Mouse (Mus musculus) neural tube, embryonic 14.5 days (tissue): ENCODE results near the gene Hdgfl1. TPM values are rescaled to one million over a fixed set of nuclear protein-coding genes. Genes with fewer than 3 reads are reported as not detected.

ENCODE experiments used
- ATAC-seq: fragments of 200-750 bp; cut with Nextera tagmentation; 2 replicates; pipeline ENCODE4 v1.8.0; 2017; ENCODE audit warnings: low read depth, mild to moderate bottlenecking, moderate TSS enrichment, moderate library complexity
- H3K27ac ChIP-seq: fragments of 300-500 bp; sonication (generic); 2 replicates; pipeline ENCODE4 v1.5.1; 2014; ENCODE audit warnings: low read depth, mild to moderate bottlenecking, control low read depth, low read length, moderate library complexity, mixed read lengths
- H3K27me3 ChIP-seq: fragments of 300-500 bp; sonication (generic); 2 replicates; pipeline ENCODE4 v1.6.1; 2014; ENCODE audit warnings: low read length; ENCODE audit not compliant: control insufficient read depth, insufficient read depth
- H3K36me3 ChIP-seq: fragments of 300-500 bp; sonication (generic); 2 replicates; pipeline ENCODE4 v1.6.1; 2014; ENCODE audit warnings: low read length, mixed read lengths; ENCODE audit not compliant: control insufficient read depth, insufficient read depth
- H3K4me1 ChIP-seq: fragments of 300-500 bp; sonication (generic); 2 replicates; pipeline ENCODE4 v1.6.1; 2014; ENCODE audit warnings: low read length; ENCODE audit not compliant: control insufficient read depth, insufficient read depth
- H3K4me2 ChIP-seq: fragments of 300-500 bp; sonication (generic); 2 replicates; pipeline ENCODE4 v1.6.1; 2014; ENCODE audit warnings: mild to moderate bottlenecking, low read depth, low read length, control low read depth
- H3K4me3 ChIP-seq: fragments of 300-500 bp; sonication (generic); 2 replicates; pipeline ENCODE4 v1.5.1; 2014; ENCODE audit warnings: low read depth, low read length, control low read depth, mixed read lengths
- H3K9ac ChIP-seq: fragments of 300-500 bp; sonication (generic); replicated peaks from 2 replicates; pipeline ENCODE4 v1.6.1; 2014; ENCODE audit warnings: low read depth, mild to moderate bottlenecking, control low read depth, low read length, mixed read lengths
- H3K9me3 ChIP-seq: fragments of 300-500 bp; sonication (generic); 2 replicates; pipeline ENCODE4 v1.6.1; 2016; ENCODE audit warnings: low read length; ENCODE audit not compliant: control insufficient read depth
- WGBS: fragments of 180-500 bp; shearing (Covaris S2); extraction: QIAGEN DNeasy Blood & Tissue Kit; methylation state at CpG from one replicate; pipeline ENCODE4 v1.1.7; 2014; 5-methylcytosine and 5-hydroxymethylcytosine counted together
- polyA plus RNA-seq: library from polyadenylated mRNA; unstranded; fragments of >200 nt; fragmentation: Nextera tagmentation; extraction: Ambion mirVana; gene quantifications from 2 replicates; pipeline ENCODE4 v1.2.1, GENCODE M21; 2014

Hdgfl1 gene
- polyA plus RNA-seq, result not detected in 2 replicates

DNA sequence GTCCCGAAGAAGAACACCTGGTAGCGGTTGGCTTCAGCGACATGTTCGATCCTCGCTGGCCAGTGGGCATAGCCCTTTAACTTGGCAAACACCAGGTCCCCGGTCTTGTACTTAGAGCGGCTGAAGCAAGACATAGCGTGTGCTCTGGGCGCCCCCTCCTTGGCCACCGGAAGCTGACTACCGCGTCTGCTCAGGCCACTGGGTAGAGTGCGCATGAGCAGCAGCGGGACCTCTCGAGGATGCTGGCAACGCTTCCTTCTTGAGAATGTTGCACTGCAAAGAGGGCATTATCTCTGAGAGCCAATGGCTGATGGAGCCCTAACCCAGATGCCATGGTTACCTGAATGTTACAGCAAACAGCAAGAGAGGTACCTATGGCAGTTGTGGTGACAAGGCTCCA lies at the start of gene Hdgfl1:
Hdgfl1 (minus strand) TSS at position 211 of the 400 bp plus-strand sequence.
- no peaks in the 10 kb centered on the region for H3K9me3 ChIP-seq
- ATAC-seq, result no peak
- no peak within 1 kb of the TSS for H3K27ac ChIP-seq
- 96% methylated on average over 16 of the region's 16 CpGs for WGBS
- no peak within 1 kb of the TSS for H3K4me3 ChIP-seq
- no peaks in the 10 kb centered on the region for H3K36me3 ChIP-seq
- H3K9ac ChIP-seq, result no peak within 1 kb of the TSS
- H3K4me2 ChIP-seq, result no peak within 1 kb of the TSS
- H3K4me1 ChIP-seq, result no peaks in the 10 kb centered on the region
- H3K27me3 ChIP-seq, result no peaks in the 10 kb centered on the region

DNA sequence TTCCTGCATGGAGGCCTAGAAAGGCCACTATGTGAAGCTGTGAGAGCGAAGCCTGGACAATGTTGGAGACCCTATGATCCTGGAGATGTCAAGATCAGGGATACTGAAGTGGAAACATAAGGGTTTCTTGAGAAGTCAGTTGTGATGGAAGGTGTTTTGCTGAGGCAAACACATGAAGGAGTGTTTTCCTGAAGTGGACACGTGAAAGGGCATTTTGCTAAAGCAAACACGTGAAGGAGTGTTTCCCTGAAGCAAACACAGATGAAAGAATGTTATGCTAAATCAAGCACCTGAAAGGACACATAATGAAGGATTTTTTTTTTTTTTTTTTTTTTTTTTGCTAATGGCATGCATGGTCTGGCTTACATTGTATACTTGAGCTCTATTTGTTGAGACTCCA lies 25.5 kb upstream of the Hdgfl1 start:
- Histone ChIP-seq H3K4me3 (no peak overlapping the region), H3K9me3 (no peaks in the 10 kb centered on the region), H3K4me1 (no peaks in the 10 kb centered on the region), H3K27ac (no peak overlapping the region), H3K36me3 (no peaks in the 10 kb centered on the region), H3K4me2 (no peak overlapping the region), H3K9ac (no peak overlapping the region), H3K27me3 (no peaks in the 10 kb centered on the region)
- no peak for ATAC-seq
- 87% methylated on average over 3 of the region's 3 CpGs for WGBS

DNA sequence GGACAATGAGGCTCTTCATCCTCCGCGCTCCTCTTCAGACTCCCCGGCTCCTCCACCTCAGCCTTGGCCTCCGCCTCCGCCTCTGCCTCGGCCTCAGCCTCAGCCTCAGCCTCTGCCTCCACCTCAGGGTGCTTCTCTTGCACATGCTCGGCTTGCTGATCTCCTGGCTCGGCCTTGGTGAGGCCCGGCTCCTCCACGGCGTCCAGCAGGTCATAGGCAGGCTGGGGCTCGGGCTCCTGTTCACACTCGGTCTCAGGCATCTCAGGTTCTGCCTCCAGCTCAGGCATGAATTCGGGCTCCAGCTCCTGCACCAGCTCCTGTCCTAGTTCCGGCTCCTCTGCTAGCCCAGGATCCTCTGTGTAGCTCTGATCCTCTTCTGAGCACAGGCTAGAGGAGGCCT lies 541 bp downstream of the Hdgfl1 start:
- WGBS, result 96% methylated on average over 15 of the region's 15 CpGs
- H3K9ac ChIP-seq, result no peak overlapping the region
- H3K4me3 ChIP-seq, result no peak overlapping the region
- H3K36me3 ChIP-seq, result no peaks in the 10 kb centered on the region
- H3K9me3 ChIP-seq, result no peaks in the 10 kb centered on the region
- no peak overlapping the region for H3K27ac ChIP-seq
- no peaks in the 10 kb centered on the region for H3K27me3 ChIP-seq
- no peak overlapping the region for H3K4me2 ChIP-seq
- H3K4me1 ChIP-seq, result no peaks in the 10 kb centered on the region
- ATAC-seq, result no peak

DNA sequence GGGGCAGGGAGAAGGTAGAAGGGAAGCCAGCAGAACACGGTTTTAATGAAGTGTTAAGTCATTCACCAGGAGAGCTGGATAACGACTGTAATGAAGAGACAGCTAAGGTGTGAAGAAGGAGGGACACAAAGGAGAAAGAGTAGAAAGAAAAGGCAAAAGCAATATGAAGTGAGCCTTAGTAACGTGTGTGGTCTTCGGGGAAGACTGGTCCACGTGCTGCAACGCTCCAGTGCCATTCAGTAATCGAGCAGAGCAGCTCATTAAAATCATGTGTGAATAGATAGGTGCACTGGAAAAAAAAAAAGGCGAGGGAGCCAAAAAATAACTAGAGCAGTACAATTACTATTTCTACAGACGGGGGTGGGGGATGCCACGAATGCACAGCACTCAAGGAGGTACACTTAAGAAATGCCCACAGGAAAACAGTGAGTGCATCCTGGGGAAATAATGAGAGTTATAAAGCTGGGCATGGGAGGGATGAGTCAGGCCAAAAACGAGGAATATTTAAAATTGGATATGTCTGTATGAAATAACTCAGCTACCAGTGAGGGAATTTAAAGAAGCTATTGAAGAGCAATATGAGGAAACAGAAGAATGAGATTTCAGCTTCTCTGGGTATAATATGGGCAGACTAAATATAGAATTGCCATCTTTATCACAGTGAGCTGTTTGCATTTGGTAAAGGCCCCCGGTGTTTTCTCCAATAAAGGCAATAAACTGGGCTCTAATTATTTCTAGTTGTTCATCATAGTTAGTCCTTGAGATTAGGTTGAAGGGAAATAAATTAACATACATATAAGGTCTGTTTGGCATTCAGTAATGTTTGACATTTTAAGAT lies 7.8 kb downstream of the Hdgfl1 start:
- ATAC-seq, result peak; percentile 61
- 42% methylated on average over 12 of the region's 12 CpGs for WGBS
- H3K4me2 ChIP-seq, result no peak overlapping the region
- no peaks in the 10 kb centered on the region for H3K27me3 ChIP-seq
- no peak overlapping the region for H3K9ac ChIP-seq
- no peaks in the 10 kb centered on the region for H3K9me3 ChIP-seq
- no peaks in the 10 kb centered on the region for H3K4me1 ChIP-seq
- H3K4me3 ChIP-seq, result no peak overlapping the region
- H3K27ac ChIP-seq, result no peak overlapping the region
- H3K36me3 ChIP-seq, result no peaks in the 10 kb centered on the region

DNA sequence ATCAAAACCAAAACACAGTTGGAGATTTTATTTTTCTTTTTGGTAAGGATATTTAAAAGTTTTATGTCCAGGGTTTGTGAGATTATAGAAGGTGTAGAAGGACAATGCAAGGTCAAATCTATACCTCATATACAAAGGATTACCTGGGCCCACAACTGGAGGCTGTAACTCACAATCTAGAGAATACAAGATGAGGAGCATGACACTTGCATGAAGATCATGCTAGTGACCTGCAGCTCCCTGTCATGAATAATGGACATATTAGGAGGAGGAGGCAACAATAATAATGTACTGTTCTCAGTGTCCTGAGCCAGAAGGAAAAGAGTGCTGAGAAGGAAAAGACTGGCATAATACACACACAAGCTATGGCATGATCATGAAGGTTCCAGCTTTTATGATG lies 17.1 kb downstream of the Hdgfl1 start:
- Histone ChIP-seq H3K36me3 (no peaks in the 10 kb centered on the region), H3K27me3 (no peaks in the 10 kb centered on the region), H3K4me3 (no peak overlapping the region), H3K9me3 (no peaks in the 10 kb centered on the region), H3K27ac (no peak overlapping the region), H3K9ac (no peak overlapping the region), H3K4me2 (no peak overlapping the region), H3K4me1 (no peaks in the 10 kb centered on the region)
- no peak for ATAC-seq

DNA sequence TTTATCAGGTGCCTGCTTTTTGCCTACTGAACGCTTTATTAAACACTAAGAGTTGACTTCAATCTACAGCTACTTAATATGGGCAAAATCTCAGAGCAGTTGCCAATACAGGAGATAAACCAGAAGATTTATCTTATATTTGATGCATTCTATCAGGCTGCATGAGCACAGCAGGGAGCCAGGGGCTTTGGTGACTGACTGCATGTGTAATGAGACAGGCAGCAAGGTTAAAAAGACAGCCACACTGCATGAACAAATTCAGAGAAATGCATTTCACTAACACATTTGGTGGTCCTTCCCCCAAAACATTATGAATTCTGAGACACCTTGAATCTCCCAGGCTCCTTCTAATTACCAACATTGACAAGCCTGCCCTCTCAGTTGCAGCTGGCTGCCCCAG lies 17.6 kb downstream of the Hdgfl1 start:
- Histone ChIP-seq H3K9me3 (no peaks in the 10 kb centered on the region), H3K4me2 (no peak overlapping the region), H3K9ac (no peak overlapping the region), H3K36me3 (no peaks in the 10 kb centered on the region), H3K27ac (no peak overlapping the region), H3K4me1 (no peaks in the 10 kb centered on the region), H3K4me3 (no peak overlapping the region), H3K27me3 (no peaks in the 10 kb centered on the region)
- 0 out of 2 replicates have a peak, but pooled peaks have one; percentile 54 for ATAC-seq
- 71% methylated on average over 1 of the region's 1 CpGs for WGBS

DNA sequence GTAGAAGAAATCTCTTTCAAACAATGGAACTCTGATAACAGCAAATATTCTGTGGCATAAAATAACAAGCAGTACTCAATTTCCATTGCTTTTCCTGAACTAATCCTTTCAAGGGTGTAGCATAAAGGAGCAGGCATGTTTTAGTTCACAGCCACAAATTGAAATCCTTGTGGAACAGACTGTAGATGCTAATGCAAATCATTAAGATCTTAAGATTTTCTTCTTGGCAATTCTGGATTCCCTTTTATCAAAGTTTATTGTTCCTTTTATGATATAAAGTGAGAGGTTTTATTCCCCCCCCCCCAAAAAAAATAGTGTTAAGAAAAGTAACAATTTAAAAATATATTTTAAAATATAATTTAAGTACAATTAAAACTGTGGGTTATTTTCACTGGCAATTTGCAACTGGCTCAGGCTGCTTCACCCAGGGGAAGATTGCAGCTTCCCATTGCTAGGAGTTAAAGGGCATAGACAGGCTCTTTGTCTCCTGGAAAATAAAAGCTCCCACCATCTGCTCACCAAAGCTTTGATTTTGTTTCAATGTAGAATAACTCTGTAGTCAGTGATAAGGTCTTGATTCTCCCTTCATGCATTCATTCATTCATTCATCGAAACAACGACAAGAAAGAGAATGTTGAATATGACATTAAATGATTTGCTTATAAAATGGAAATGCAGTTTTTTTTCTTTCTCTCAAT lies 24.1 kb downstream of the Hdgfl1 start:
- H3K27me3 ChIP-seq, result no peaks in the 10 kb centered on the region
- H3K9me3 ChIP-seq, result no peaks in the 10 kb centered on the region
- H3K4me3 ChIP-seq, result no peak overlapping the region
- 21% methylated on average over 2 of the region's 2 CpGs for WGBS
- no peak overlapping the region for H3K9ac ChIP-seq
- 0 out of 2 replicates have a peak, but pooled peaks have one; percentile 17 for ATAC-seq
- H3K4me2 ChIP-seq, result no peak overlapping the region
- no peaks in the 10 kb centered on the region for H3K4me1 ChIP-seq
- H3K27ac ChIP-seq, result peak overlapping the region; percentile 16; the same call in 1 of the 2 replicates
- no peaks in the 10 kb centered on the region for H3K36me3 ChIP-seq

DNA sequence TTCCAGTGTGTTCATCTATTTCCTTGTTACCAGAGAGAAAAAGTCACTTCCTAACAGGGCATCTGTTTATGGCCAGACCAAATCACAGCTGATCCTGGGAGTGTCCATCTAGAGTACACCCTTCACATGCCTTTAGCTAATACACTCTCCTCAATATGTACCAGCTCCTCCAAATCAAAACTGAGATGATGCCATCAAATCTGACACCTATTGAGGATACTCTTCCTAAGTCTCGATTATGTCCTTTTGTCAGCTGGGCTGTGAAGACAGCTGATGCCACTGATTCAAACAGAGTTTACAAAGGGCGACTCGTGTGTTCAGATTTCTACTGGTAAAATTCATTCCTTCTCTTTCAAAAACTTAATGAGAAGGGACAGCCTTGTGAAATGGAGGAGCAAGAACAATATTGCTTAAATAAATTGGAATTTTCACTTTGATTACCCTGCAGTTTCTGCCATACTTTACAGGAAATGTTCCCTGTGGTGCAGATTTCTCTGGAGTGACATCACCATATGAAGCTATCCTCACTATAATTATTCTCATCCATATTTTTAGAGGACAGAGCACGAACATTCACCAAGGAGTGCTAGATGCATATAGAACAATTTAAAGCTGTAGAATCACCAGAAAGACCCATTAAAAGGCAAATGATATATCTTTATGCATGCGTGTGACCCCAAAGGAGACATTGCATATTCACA lies 24.8 kb downstream of the Hdgfl1 start:
- peak overlapping the region; percentile 10; the same call in 1 of the 2 replicates for H3K27ac ChIP-seq
- H3K27me3 ChIP-seq, result no peaks in the 10 kb centered on the region
- H3K9me3 ChIP-seq, result no peaks in the 10 kb centered on the region
- 41% methylated on average over 5 of the region's 5 CpGs for WGBS
- peak; percentile 65; the same call in 1 of the 2 replicates for ATAC-seq
- no peak overlapping the region for H3K9ac ChIP-seq
- no peak overlapping the region for H3K4me2 ChIP-seq
- no peaks in the 10 kb centered on the region for H3K4me1 ChIP-seq
- H3K4me3 ChIP-seq, result no peak overlapping the region
- no peaks in the 10 kb centered on the region for H3K36me3 ChIP-seq

DNA sequence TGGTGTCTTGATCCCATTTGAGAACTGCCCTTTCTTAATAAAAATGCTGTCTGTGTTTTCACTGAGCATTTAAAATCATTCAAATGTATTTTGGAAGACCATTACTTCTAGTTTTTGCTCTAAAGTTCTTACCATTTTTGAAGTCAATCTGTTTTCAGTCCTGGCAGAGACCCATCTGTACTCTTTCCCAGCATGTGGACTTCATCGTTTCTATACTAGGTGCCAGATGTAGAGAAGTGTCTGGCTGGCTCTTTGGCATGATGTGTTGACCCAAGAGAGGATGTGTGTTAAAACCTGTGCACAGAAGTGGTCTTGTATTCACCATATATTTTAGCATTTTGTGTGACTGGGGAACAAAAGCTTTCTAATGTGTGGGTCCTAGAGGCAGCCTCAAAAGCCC lies 25.9 kb downstream of the Hdgfl1 start:
- no peaks in the 10 kb centered on the region for H3K27me3 ChIP-seq
- H3K4me2 ChIP-seq, result no peak overlapping the region
- no peaks in the 10 kb centered on the region for H3K4me1 ChIP-seq
- 63% methylated on average over 1 of the region's 1 CpGs for whole genome bisulfite sequencing
- H3K36me3 ChIP-seq, result no peaks in the 10 kb centered on the region
- H3K9me3 ChIP-seq, result no peaks in the 10 kb centered on the region
- H3K27ac ChIP-seq, result no peak overlapping the region
- no peak overlapping the region for H3K9ac ChIP-seq
- no peak for ATAC-seq
- H3K4me3 ChIP-seq, result no peak overlapping the region
